ENCODE assay signal across 9 mouse cellular contexts in genomic region chr3:93519856-93520329, GRCm38 (mm10). TPM values are rescaled to one million over a fixed set of nuclear protein-coding genes. Genes with fewer than 3 reads are reported as not detected.
A peak's percentile ranks its signal among the peaks of the same experiment; 100 is the strongest.
DNase-seq lines count a peak whose midpoint lies in the region; ATAC-seq and TF ChIP-seq lines count a peak whose summit lies in the region.
"Had no signal": no experiment of that assay in that cellular context is flagged by ENCODE, and none has a peak within 500 bp of the region (broad histone marks: within the 10 kb centered on the region; RNA-seq: fewer than 3 reads in every experiment).

No protein-coding gene starts in this region.

- peak overlapping the region; percentile 95; the same call in 1 of the 2 replicates for H3K27ac ChIP-seq in lung, embryonic 14.5 days (ENCODE audit: low read depth)
- no peak overlapping the region for H3K27ac ChIP-seq in forebrain, embryonic 12.5 days
- H3K27ac ChIP-seq in limb, embryonic 15.5 days = peak overlapping the region; percentile 97
- no peak overlapping the region for H3K27ac ChIP-seq in stomach, embryonic 15.5 days

- WGBS in lung, embryonic 14.5 days = 43% methylated on average over 5 of the region's 5 CpGs
- WGBS in forebrain, embryonic 12.5 days = 55% methylated on average over 5 of the region's 5 CpGs
- WGBS in limb, embryonic 15.5 days = 50% methylated on average over 5 of the region's 5 CpGs
- 51% methylated on average over 5 of the region's 5 CpGs for WGBS in stomach, embryonic 15.5 days

- ATAC-seq in lung, embryonic 14.5 days (ENCODE audit: insufficient read depth) = peak; percentile 21; the same call in 1 of the 2 replicates
- peak; percentile 21; the same call in 1 of the 2 replicates for ATAC-seq in forebrain, embryonic 12.5 days (ENCODE audit: low FRiP score)
- ATAC-seq in limb, embryonic 15.5 days (ENCODE audit: insufficient number of reproducible peaks, low FRiP score, low TSS enrichment, low read depth) = peak; percentile 15; the same call in 1 of the 2 replicates
- no peak for ATAC-seq in stomach, embryonic 15.5 days (ENCODE audit: insufficient read depth, low FRiP score, low read depth)

- DNase-seq in lung, embryonic 14.5 days = no peak
- no peak for DNase-seq in lung, postnatal 36 days
- no peak for DNase-seq in spleen, postnatal 36 days (ENCODE audit: low spot score in 2 of 2)
- no peak for DNase-seq in frontal cortex, adult 2 months (ENCODE audit: extremely low spot score in 1 of 2, low spot score in 1 of 2)
- no peak for DNase-seq in cerebellum, adult 8-10 months
- DNase-seq: cerebellum, postnatal 36 days had no signal

- no peaks in the 10 kb centered on the region for H3K9me3 ChIP-seq in lung, embryonic 14.5 days (ENCODE audit: low read depth, low read length)
- H3K9me3 ChIP-seq in forebrain, embryonic 12.5 days = no peaks in the 10 kb centered on the region
- no peaks in the 10 kb centered on the region for H3K9me3 ChIP-seq in limb, embryonic 15.5 days
- H3K9me3 ChIP-seq in stomach, embryonic 15.5 days = no peaks in the 10 kb centered on the region

- TF ChIP-seq CTCF in lung, embryonic 14.5 days (IDR thresholded peaks at IDR 0.05; ENCODE audit: low read depth) = no peak

- 0 out of 2 replicates have a peak, but pooled peaks cover 4% of the 10 kb centered on the region for H3K4me1 ChIP-seq in lung, embryonic 14.5 days (ENCODE audit: insufficient read depth)
- H3K4me1 ChIP-seq in forebrain, embryonic 12.5 days = no peaks in the 10 kb centered on the region; the same call in 1 of the 2 replicates
- peaks cover 23% of the 10 kb centered on the region for H3K4me1 ChIP-seq in limb, embryonic 15.5 days
- 0 out of 2 replicates have a peak, but pooled peaks cover 5% of the 10 kb centered on the region for H3K4me1 ChIP-seq in stomach, embryonic 15.5 days

- H3K4me3 ChIP-seq in lung, embryonic 14.5 days (ENCODE audit: low read depth, low read length) = peak overlapping the region; percentile 61
- peak overlapping the region; percentile 44 for H3K4me3 ChIP-seq in forebrain, embryonic 12.5 days (replicated peaks)
- H3K4me3 ChIP-seq in limb, embryonic 15.5 days = peak overlapping the region; percentile 73
- peak overlapping the region; percentile 58 for H3K4me3 ChIP-seq in stomach, embryonic 15.5 days (replicated peaks)

- H3K27me3 ChIP-seq in lung, embryonic 14.5 days (ENCODE audit: insufficient read depth, low read length) = no peaks in the 10 kb centered on the region
- H3K27me3 ChIP-seq in forebrain, embryonic 12.5 days = no peaks in the 10 kb centered on the region
- H3K27me3 ChIP-seq in limb, embryonic 15.5 days = no peaks in the 10 kb centered on the region
- H3K27me3 ChIP-seq in stomach, embryonic 15.5 days (replicated peaks) = no peaks in the 10 kb centered on the region

- peak overlapping the region; percentile 64 for H3K4me2 ChIP-seq in lung, embryonic 14.5 days
- peak overlapping the region; percentile 69 for H3K4me2 ChIP-seq in forebrain, embryonic 12.5 days
- peak overlapping the region; percentile 47 for H3K4me2 ChIP-seq in limb, embryonic 15.5 days
- peak overlapping the region; percentile 59; the same call in 1 of the 2 replicates for H3K4me2 ChIP-seq in stomach, embryonic 15.5 days

- H3K36me3 ChIP-seq in lung, embryonic 14.5 days (ENCODE audit: insufficient read depth) = no peaks in the 10 kb centered on the region
- H3K36me3 ChIP-seq in forebrain, embryonic 12.5 days (replicated peaks) = no peaks in the 10 kb centered on the region
- peaks cover 7% of the 10 kb centered on the region; the same call in 1 of the 2 replicates for H3K36me3 ChIP-seq in limb, embryonic 15.5 days
- H3K36me3 ChIP-seq in stomach, embryonic 15.5 days = 0 out of 2 replicates have a peak, but pooled peaks cover 7% of the 10 kb centered on the region

- H3K9ac ChIP-seq in lung, embryonic 14.5 days = peak overlapping the region; percentile 72
- no peak overlapping the region for H3K9ac ChIP-seq in forebrain, embryonic 12.5 days
- no peak overlapping the region for H3K9ac ChIP-seq in limb, embryonic 15.5 days
- no peak overlapping the region for H3K9ac ChIP-seq in stomach, embryonic 15.5 days

RNA-seq across cellular contexts. Expression of gene S100a11, which starts 0.4 kb away (rescaled TPM):
- polyA plus RNA-seq in lung, embryonic 14.5 days (2014; fragmentation: Nextera tagmentation; extraction: Ambion mirVana) = 861 and 982 TPM in 2 replicates
- polyA plus RNA-seq in forebrain, embryonic 12.5 days (2016; fragmentation: Nextera tagmentation; extraction: Ambion mirVana) = 251 and 342 TPM in 2 replicates
- polyA plus RNA-seq in limb, embryonic 15.5 days (2015; fragmentation: Nextera tagmentation; extraction: Ambion mirVana) = 1,981 and 2,196 TPM in 2 replicates
- 1,455 and 1,609 TPM in 2 replicates for polyA plus RNA-seq in stomach, embryonic 15.5 days (2015; fragmentation: Nextera tagmentation; extraction: Ambion mirVana)
- 20.6 and 23.9 TPM in 2 replicates for polyA plus RNA-seq in frontal cortex, adult 2 months (2012; rRNA removed)

RNA-seq across cellular contexts. Expression of gene S100a10, which starts 35.0 kb away (rescaled TPM):
- polyA plus RNA-seq in lung, embryonic 14.5 days (2014; fragmentation: Nextera tagmentation; extraction: Ambion mirVana) = 196 and 220 TPM in 2 replicates
- polyA plus RNA-seq in forebrain, embryonic 12.5 days (2016; fragmentation: Nextera tagmentation; extraction: Ambion mirVana) = 108 and 148 TPM in 2 replicates
- polyA plus RNA-seq in limb, embryonic 15.5 days (2015; fragmentation: Nextera tagmentation; extraction: Ambion mirVana) = 826 and 857 TPM in 2 replicates
- 444 and 470 TPM in 2 replicates for polyA plus RNA-seq in stomach, embryonic 15.5 days (2015; fragmentation: Nextera tagmentation; extraction: Ambion mirVana)
- 63.1 and 65.8 TPM in 2 replicates for polyA plus RNA-seq in frontal cortex, adult 2 months (2012; rRNA removed)

RNA-seq across cellular contexts. Expression of gene Tchhl1, which starts 51.3 kb away (rescaled TPM):
- polyA plus RNA-seq in lung, embryonic 14.5 days (2014; fragmentation: Nextera tagmentation; extraction: Ambion mirVana) = not detected in 2 replicates
- not detected in 2 replicates for polyA plus RNA-seq in forebrain, embryonic 12.5 days (2016; fragmentation: Nextera tagmentation; extraction: Ambion mirVana)
- 0.09 TPM in 1 of 2 replicates, not detected in the other for polyA plus RNA-seq in limb, embryonic 15.5 days (2015; fragmentation: Nextera tagmentation; extraction: Ambion mirVana)
- not detected in 2 replicates for polyA plus RNA-seq in stomach, embryonic 15.5 days (2015; fragmentation: Nextera tagmentation; extraction: Ambion mirVana)
- polyA plus RNA-seq in frontal cortex, adult 2 months (2012; rRNA removed) = not detected in 2 replicates

Comparison
In these comparisons a context has a peak if more than half of its experiments do, and no peak if none do; other contexts are left out.
1. H3K27ac ChIP-seq: peak in lung, embryonic 14.5 days (single experiment) and limb, embryonic 15.5 days (single experiment); none in forebrain, embryonic 12.5 days (single experiment) and stomach, embryonic 15.5 days (single experiment).
2. RNA of gene S100a11, which starts 0.4 kb away (polyA plus RNA-seq): 1,981 to 2,196 TPM in limb, embryonic 15.5 days, 1,455 to 1,609 TPM in stomach, embryonic 15.5 days, 861 to 982 TPM in lung, embryonic 14.5 days and 251 to 342 TPM in forebrain, embryonic 12.5 days; 20.6 to 23.9 TPM in frontal cortex, adult 2 months; every median in the first group is over 10 times any median in the second.
3. Peak in every context shown above with its lines, with median percentiles within 50 percentile points of each other: H3K4me2 ChIP-seq and H3K4me3 ChIP-seq.